Mouse (Mus musculus): ENCODE data around the gene Nadk2. TPM values are rescaled to one million over a fixed set of nuclear protein-coding genes. Genes with fewer than 3 reads are reported as not detected.

The Nadk2 gene
- polyA plus RNA-seq, 1 experiment from 2014 or later, result 13.7 TPM

- peaks cover 6% of the 10 kb centered on the region; the same call in 1 of the 2 replicates for H3K4me1 ChIP-seq (replicated peaks; ENCODE audit: control insufficient read depth, insufficient read depth)
- H3K9me3 ChIP-seq (ENCODE audit: control insufficient read depth, low read length), result no peaks in the 10 kb centered on the region
- H3K4me3 ChIP-seq (ENCODE audit: low read depth, low read length), result no peak overlapping the region
- no peak for ATAC-seq (ENCODE audit: low FRiP score, low TSS enrichment)
- WGBS, result 86% methylated on average over 5 of the region's 5 CpGs
- H3K4me2 ChIP-seq (replicated peaks; ENCODE audit: low read depth), result no peak overlapping the region
- H3K27me3 ChIP-seq (ENCODE audit: control insufficient read depth, insufficient read depth, low read length), result no peaks in the 10 kb centered on the region
- 0 out of 2 replicates have a peak, but pooled peaks cover 2% of the 10 kb centered on the region for H3K36me3 ChIP-seq (ENCODE audit: control insufficient read depth, insufficient read depth, low read length)
- no peak for DNase-seq (ENCODE audit: low spot score)
- H3K27ac ChIP-seq (replicated peaks), result no peak overlapping the region
- no peak overlapping the region for H3K9ac ChIP-seq (ENCODE audit: low read length)
- TF ChIP-seq EP300 (optimal IDR thresholded peaks at IDR 0.05) (no peak), CTCF (IDR thresholded peaks at IDR 0.05; ENCODE audit: low read depth) (no peak)
Observed at GRCm38 (mm10) chr15:9090662-9091061, 19.6 kb downstream of the Nadk2 start.

- no peak for DNase-seq (ENCODE audit: low spot score)
- Histone ChIP-seq H3K4me3 (ENCODE audit: low read depth, low read length) (peak overlapping the region; percentile 13; the same call in 1 of the 2 replicates), H3K27me3 (ENCODE audit: control insufficient read depth, insufficient read depth, low read length) (no peaks in the 10 kb centered on the region), H3K27ac (replicated peaks) (no peak overlapping the region), H3K9me3 (ENCODE audit: control insufficient read depth, low read length) (no peaks in the 10 kb centered on the region), H3K36me3 (ENCODE audit: control insufficient read depth, insufficient read depth, low read length) (0 out of 2 replicates have a peak, but pooled peaks cover 2% of the 10 kb centered on the region), H3K4me1 (replicated peaks; ENCODE audit: control insufficient read depth, insufficient read depth) (peaks cover 6% of the 10 kb centered on the region; the same call in 1 of the 2 replicates), H3K9ac (ENCODE audit: low read length) (no peak overlapping the region), H3K4me2 (replicated peaks; ENCODE audit: low read depth) (peak overlapping the region; percentile 49)
- peak; percentile 63 for ATAC-seq (ENCODE audit: low FRiP score, low TSS enrichment)
- TF ChIP-seq CTCF (IDR thresholded peaks at IDR 0.05; ENCODE audit: low read depth) (no peak), EP300 (optimal IDR thresholded peaks at IDR 0.05) (no peak)
- 62% methylated on average over 11 of the region's 11 CpGs for WGBS
Observed at GRCm38 (mm10) chr15:9093598-9094365, 22.7 kb downstream of the Nadk2 start.

DNA sequence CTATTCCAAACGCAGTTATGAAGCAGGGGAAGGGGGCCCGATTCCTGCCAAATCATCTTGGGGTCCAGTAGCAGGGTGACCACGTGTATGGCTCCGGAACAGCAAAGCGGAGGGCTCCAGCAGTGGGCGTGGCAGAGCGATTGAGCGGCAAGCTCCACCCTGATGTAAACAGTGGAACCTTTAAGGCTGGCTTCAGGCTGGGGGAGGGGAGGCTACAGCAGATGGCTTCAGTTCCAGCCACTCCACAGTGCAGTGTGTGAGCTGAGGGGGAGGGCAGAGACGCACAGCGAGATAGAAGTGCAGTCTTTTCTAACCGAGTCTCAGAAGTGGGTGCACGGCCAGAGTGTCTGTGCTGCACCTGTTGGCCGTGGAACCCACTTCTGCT lies 23.3 kb downstream of the Nadk2 start:
- ATAC-seq (ENCODE audit: low FRiP score, low TSS enrichment) (peak; percentile 91), DNase-seq (ENCODE audit: low spot score) (peak; percentile 76)
- peaks cover 6% of the 10 kb centered on the region; the same call in 1 of the 2 replicates for H3K4me1 ChIP-seq (replicated peaks; ENCODE audit: control insufficient read depth, insufficient read depth)
- no peaks in the 10 kb centered on the region for H3K27me3 ChIP-seq (ENCODE audit: control insufficient read depth, insufficient read depth, low read length)
- peak overlapping the region; percentile 49 for H3K4me2 ChIP-seq (replicated peaks; ENCODE audit: low read depth)
- H3K27ac ChIP-seq (replicated peaks), result no peak overlapping the region; the same call in 1 of the 2 replicates
- peak overlapping the region; percentile 13; the same call in 1 of the 2 replicates for H3K4me3 ChIP-seq (ENCODE audit: low read depth, low read length)
- H3K9me3 ChIP-seq (ENCODE audit: control insufficient read depth, low read length), result no peaks in the 10 kb centered on the region
- 0 out of 2 replicates have a peak, but pooled peaks cover 2% of the 10 kb centered on the region for H3K36me3 ChIP-seq (ENCODE audit: control insufficient read depth, insufficient read depth, low read length)
- TF ChIP-seq EP300 (optimal IDR thresholded peaks at IDR 0.05) (no peak), CTCF (IDR thresholded peaks at IDR 0.05; ENCODE audit: low read depth) (no peak; the same call in 1 of the 2 replicates)
- peak overlapping the region; percentile 31; the same call in 1 of the 2 replicates for H3K9ac ChIP-seq (ENCODE audit: low read length)
- 11% methylated on average over 13 of the region's 13 CpGs for WGBS

DNA sequence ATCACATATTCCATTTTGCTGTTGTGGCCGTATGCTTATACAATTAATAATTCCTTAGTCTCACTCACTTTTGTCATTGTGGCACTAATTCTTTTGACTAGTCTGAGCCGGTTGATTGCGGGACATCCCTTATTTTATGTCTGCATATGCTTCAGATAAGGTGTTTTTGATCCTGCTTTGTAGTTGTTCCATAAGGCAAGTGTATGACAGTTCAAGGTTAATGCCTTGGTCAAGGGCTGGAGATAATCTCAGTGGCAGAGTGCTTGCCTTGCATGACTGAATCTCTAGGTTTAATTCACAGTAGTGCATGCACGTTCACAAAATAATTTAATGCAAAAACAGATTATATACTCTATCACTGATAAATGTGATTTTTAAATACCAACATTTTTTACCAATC lies 25.8 kb downstream of the Nadk2 start:
- Histone ChIP-seq H3K9me3 (ENCODE audit: control insufficient read depth, low read length) (no peaks in the 10 kb centered on the region), H3K4me1 (replicated peaks; ENCODE audit: control insufficient read depth, insufficient read depth) (peaks cover 6% of the 10 kb centered on the region; the same call in 1 of the 2 replicates), H3K27me3 (ENCODE audit: control insufficient read depth, insufficient read depth, low read length) (no peaks in the 10 kb centered on the region), H3K36me3 (ENCODE audit: control insufficient read depth, insufficient read depth, low read length) (0 out of 2 replicates have a peak, but pooled peaks cover 2% of the 10 kb centered on the region), H3K9ac (ENCODE audit: low read length) (no peak overlapping the region), H3K4me3 (ENCODE audit: low read depth, low read length) (no peak overlapping the region), H3K4me2 (replicated peaks; ENCODE audit: low read depth) (no peak overlapping the region), H3K27ac (replicated peaks) (no peak overlapping the region)
- no peak for DNase-seq (ENCODE audit: low spot score)
- WGBS, result 90% methylated on average over 4 of the region's 4 CpGs
- TF ChIP-seq CTCF (IDR thresholded peaks at IDR 0.05; ENCODE audit: low read depth), result no peak
- no peak for TF ChIP-seq EP300 (optimal IDR thresholded peaks at IDR 0.05)
- ATAC-seq (ENCODE audit: low FRiP score, low TSS enrichment), result no peak

DNA sequence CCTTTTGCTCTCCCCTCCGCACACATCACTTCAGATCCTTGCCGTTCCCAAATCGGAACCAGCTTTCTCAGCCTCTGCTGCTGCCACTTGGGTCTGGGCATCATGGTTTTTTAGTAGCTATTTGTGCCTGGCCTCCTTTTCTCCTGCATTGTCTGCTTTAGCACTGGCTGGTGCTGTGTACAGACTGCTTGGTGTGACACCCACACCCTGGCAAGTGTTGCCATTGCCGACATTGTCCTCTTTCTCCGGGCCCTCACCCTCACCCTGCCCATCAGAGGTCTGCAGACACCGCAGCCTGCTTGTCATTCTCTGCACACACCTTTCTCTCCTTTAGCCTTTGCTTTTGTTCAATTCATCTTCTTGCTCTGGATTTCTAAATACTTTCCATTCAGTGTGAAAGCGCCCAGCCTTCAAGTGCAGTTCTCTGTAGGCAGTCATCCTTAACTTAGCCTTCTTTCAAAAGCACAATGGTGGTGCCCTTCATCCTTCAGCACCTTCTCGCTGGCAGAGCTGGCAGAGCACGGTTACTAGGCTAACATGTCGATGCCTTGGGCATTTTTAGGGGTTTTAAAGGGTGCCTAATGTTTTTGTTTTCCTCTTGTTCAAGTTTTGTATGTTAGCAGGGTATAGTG lies 29.5 kb downstream of the Nadk2 start:
- Histone ChIP-seq H3K4me1 (replicated peaks; ENCODE audit: control insufficient read depth, insufficient read depth) (no peaks in the 10 kb centered on the region), H3K36me3 (ENCODE audit: control insufficient read depth, insufficient read depth, low read length) (no peaks in the 10 kb centered on the region; the same call in 1 of the 2 replicates), H3K4me3 (ENCODE audit: low read depth, low read length) (no peak overlapping the region), H3K27me3 (ENCODE audit: control insufficient read depth, insufficient read depth, low read length) (no peaks in the 10 kb centered on the region), H3K9ac (ENCODE audit: low read length) (no peak overlapping the region), H3K9me3 (ENCODE audit: control insufficient read depth, low read length) (no peaks in the 10 kb centered on the region), H3K4me2 (replicated peaks; ENCODE audit: low read depth) (no peak overlapping the region), H3K27ac (replicated peaks) (no peak overlapping the region)
- WGBS, result 93% methylated on average over 10 of the region's 10 CpGs
- no peak for TF ChIP-seq CTCF (IDR thresholded peaks at IDR 0.05; ENCODE audit: low read depth)
- TF ChIP-seq EP300 (optimal IDR thresholded peaks at IDR 0.05), result no peak
- DNase-seq (ENCODE audit: low spot score) (no peak), ATAC-seq (ENCODE audit: low FRiP score, low TSS enrichment) (no peak)
